Mouse (Mus musculus): Measurements from ENCODE around the gene Kif3c.
"Not testable (repeated sequence)": the region's sequence is repeated elsewhere in the genome, so short reads cannot be mapped to it uniquely, and the experiment has no call there.

Kif3c gene

GRCm38 (mm10) chr12:3370979-3371925 is 6.3 kb downstream of the Kif3c start:
- no peak for DNase-seq (ENCODE audit: low spot score in 2 of 2)

- DNase-seq (ENCODE audit: low spot score in 2 of 2) = no peak
Observed at GRCm38 (mm10) chr12:3371991-3372390, 7.1 kb downstream of the Kif3c start.

DNA sequence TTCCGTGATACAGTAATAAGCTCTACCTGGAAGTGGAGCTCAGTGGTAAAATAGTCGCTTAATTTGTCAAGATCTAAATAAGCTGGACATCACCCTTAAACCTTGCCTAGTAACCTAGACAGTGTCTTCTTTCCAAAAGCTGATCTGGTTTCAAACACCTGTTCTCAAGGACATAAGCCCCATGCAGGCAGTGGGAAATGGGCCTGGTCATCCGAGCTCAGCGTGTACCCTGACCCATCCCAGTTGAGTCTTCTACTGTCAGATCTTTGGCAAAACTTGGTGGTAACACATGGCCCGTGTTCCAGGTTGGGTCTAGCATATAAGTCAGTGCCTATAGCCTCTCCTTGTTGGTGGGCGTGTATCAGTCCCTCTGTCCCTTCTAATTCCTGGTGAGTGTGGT is 8.6 kb downstream of the Kif3c start:
- DNase-seq (ENCODE audit: low spot score in 2 of 2) = no peak

DNA sequence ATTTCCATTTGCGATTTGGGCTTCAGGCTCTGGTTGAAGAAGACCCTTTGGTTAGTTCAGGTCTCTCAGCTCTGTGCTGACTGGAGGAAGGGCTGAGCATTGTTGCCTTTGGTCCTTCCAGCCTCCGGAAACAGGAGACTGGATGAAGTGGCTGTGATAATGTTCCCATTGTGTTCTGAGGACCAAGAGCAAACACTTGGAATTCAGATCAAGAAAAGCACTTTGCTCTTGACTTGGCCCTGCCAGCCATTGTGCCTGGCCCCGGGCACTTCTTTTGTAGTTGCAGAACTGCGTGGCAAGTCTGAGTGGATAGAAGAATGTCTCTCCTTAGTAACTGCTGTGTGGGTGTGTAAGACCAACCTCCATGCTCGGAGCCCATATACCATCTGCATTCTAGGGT is 9.6 kb downstream of the Kif3c start:
- DNase-seq (ENCODE audit: low spot score in 2 of 2) = no peak

DNA sequence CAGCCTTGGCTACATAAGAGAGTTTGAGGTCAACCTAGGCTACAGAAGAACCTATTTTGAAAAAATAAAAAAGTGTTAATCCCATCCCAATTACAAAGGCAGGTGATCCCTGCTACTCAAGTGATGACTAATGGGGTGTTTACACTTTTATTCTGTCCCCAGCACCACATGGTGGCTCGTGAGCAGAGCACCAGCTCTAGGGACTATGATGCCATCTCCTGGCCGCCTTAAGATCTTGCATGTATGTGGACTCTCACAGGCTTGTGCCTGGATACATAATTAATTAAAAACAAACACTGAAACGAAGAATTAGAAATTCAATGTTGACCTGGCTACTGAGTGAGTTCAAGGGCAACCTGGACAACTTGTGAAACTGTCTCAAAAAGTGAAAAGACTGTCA is 12.3 kb downstream of the Kif3c start:
- DNase-seq (ENCODE audit: low spot score in 2 of 2) = no peak

GRCm38 (mm10) chr12:3377755-3378154 is 12.8 kb downstream of the Kif3c start:
- DNase-seq (ENCODE audit: low spot score in 2 of 2) = no peak

- no peak for DNase-seq (ENCODE audit: low spot score in 2 of 2)
Observed at GRCm38 (mm10) chr12:3384860-3385259, 19.9 kb downstream of the Kif3c start.

DNA sequence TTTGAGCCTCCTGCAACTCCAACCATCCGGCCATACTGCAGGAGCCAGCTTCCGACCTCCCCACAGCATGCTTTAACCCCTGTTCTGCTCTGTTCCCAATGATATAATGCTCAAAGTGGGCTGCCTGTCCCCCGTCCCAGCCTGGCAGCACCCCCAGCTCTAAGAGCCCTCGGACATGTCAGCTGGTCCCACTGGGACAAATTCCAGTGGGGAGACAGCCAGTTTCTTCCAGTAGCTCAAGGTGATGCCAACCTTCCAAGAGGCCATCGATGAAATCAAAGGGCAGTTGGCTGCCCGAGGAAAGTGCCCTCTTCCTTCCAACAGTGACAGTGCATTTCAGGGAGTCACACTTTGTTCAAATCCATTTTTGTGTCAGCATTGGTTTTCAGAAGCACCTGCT is 20.3 kb downstream of the Kif3c start:
- no peak for DNase-seq (ENCODE audit: low spot score in 2 of 2)

- no peak for DNase-seq (ENCODE audit: low spot score in 2 of 2)
Observed at GRCm38 (mm10) chr12:3385940-3386339, 21.0 kb downstream of the Kif3c start.

- DNase-seq (ENCODE audit: low spot score in 2 of 2) = no peak
Observed at GRCm38 (mm10) chr12:3387891-3388290, 23.0 kb downstream of the Kif3c start.

GRCm38 (mm10) chr12:3389394-3389793 is 24.5 kb downstream of the Kif3c start:
- no peak for DNase-seq (ENCODE audit: low spot score in 2 of 2)

DNA sequence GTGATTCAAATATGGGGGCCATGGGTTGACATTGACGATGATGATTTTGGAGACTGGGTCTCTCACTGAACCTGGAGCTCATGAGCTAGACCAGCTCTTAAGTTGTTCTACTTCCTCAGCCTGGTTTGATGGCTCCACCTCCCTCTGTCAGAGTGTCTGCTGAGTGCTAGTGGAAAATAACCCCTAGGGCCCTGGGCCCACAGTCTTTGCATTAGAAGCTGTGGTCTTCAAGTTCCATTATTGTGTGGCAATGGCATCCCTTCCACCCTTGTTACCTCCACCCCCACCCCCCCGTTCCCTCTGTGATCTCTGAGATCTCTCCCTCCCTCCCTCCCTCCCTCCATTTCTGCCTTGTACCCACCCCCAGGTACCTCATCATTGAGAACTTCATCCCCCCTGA is 25.1 kb downstream of the Kif3c start:
- no peak for DNase-seq (ENCODE audit: low spot score in 2 of 2)

DNA sequence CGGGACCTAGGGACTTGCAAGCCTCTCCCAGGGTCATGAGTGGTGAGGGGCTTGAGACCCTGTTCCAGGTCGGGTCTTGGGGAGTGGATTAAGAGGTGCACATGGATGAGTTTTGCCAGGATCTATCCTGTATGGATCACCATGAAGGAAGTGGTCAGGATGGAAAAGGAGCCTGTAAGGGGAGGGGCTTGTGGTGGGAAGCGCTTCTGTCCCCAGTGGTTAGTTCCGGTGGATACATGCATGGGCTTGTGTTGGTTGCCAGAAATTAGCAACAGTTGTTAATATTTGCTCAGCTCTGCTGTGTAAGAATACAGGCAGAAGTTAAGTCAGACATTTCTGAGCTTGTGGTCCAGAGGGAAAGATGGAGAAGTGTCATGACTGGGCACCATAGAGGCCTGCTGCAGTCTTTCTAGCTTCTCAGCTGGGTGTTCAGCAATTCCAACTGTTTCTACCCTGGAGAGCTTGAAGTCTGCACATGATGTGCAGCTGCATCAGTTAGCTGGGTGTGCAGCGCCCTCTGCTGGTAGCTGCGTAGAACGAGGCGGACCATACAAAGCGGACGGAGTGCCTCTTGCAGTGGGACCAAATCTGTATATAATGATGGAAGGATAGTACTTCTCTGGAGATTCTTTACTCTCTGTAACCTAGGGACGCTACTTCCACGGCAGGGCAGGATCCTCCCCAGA is 25.8 kb downstream of the Kif3c start:
- DNase-seq (ENCODE audit: low spot score in 2 of 2) = peak; percentile 73 to 77

GRCm38 (mm10) chr12:3391276-3391675 is 26.3 kb downstream of the Kif3c start:
- DNase-seq (ENCODE audit: low spot score in 2 of 2) = no peak

DNA sequence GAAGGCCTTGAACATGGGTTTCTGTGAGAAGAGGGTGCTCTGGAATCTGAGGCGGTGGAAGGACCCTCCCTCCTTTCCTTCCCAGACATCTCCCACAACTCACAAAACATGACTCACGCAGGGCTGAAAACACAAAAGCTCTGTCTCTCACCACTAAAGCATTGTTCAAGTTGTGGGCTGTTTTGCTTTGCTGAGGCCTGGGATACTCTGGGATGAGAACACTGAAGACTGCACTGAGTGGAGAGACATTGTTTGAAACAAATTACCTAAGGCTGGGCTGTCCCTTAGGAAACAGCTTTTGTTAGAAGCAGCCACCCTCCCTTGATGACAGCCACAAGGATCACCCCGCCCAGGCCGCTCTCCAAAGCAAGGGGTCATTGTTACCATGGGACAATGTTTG is 28.2 kb downstream of the Kif3c start:
- no peak for DNase-seq (ENCODE audit: low spot score in 2 of 2)

- no peak for DNase-seq (ENCODE audit: low spot score in 2 of 2)
Observed at GRCm38 (mm10) chr12:3396931-3397330, 32.0 kb downstream of the Kif3c start.

DNA sequence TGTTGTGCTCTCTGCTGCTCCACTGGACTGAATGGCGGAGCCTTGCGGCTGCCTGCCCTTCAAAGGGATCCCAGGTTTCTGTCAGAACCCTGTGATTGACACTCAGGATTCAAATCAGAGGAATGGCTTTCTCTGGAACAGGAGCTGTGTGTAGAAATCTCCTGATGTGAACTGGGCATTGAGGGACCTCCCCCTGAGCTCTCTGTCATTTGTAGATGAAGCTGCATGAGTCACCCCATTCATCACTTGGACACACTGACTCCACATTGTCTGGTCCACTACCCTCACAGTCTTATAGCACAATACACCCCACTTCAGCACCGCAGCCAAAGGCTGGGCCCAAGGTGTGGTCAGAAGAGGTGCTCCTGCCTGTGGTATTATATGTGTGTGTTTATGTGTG is 40.7 kb downstream of the Kif3c start:
- DNase-seq (ENCODE audit: low spot score in 2 of 2) = not testable (repeated sequence)

DNA sequence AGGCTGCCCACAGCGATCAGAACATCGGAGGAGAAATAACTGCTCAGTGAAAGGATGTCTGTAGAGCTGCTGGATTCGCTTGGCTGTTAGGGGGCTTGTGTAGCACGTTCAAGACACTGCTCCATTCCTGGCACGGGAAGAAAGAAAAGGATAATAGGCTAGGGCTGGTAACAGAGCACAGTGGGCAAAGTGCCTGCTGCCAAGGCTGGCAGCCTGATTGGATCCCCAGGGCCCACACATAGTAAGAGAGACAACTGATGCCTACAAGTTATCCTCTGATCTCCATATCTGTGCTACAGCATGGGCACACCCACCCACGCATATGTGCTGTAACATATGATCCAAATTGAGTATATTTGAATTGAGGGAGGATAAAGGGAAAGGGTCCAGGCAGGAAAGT is 41.7 kb downstream of the Kif3c start:
- DNase-seq (ENCODE audit: low spot score in 2 of 2) = no peak

DNA sequence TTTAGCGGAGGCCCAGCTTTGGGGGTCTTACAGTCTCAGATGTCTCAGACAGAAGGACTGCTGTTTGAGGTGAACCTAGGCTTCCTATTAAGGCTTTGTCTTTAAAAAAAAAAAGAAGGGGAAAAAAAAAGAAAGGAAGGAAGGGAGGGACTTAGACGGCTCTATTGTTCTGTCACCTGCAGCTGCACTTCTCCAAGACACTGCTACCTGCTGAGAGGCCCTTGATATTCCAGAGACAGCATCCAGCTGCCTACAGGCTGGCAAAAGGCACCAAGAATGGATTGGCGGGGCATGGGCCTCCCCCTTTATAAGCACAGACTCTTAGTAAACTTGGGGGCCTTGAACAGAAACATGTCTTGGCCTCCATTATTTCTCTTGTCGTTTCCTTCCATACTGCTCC is 50.0 kb downstream of the Kif3c start:
- no peak for DNase-seq (ENCODE audit: low spot score in 2 of 2)

GRCm38 (mm10) chr12:3418761-3419160 is 53.8 kb downstream of the Kif3c start:
- DNase-seq (ENCODE audit: low spot score in 2 of 2) = no peak

DNA sequence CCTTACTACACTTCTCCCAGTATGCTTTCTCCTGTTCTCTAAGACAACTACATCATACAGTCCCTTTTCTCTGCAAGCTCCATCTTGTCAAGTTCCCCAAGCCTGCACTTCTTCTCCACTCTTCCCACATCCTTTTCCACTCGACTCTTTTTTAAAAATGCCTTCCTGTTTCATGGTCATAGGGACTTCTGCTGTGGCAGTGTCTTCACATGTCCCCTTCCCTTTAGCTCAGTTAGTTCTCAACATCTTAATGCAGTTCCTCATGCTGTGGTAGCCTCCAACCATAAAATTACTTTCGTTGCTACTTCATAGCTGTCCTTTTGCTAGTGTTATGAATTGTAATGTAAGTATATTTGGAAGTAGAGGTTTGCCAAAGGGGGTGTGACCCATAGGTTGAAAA is 55.6 kb downstream of the Kif3c start:
- DNase-seq (ENCODE audit: low spot score in 2 of 2) = no peak

- DNase-seq (ENCODE audit: low spot score in 2 of 2) = no peak
Observed at GRCm38 (mm10) chr12:3422786-3423185, 57.9 kb downstream of the Kif3c start.

DNA sequence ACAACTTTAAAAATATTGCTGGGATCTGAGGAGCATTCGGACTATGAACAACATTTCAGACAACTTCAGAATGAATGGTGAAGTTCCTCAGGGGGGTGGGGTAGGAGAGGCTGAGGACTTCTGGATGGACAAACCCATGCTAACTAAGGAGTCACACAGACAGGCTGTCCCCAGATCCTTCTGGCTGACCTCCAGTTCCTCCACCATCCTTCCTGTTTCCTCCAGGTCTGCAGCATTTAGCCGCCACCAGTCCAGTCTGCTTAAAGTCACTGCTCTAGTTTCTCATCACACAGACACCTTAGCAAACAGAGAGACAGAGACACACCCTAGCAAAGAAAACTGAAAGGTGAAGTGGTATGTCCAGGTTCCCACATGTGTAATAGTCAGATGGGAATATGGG is 59.2 kb downstream of the Kif3c start:
- DNase-seq (ENCODE audit: low spot score in 2 of 2) = no peak
